Mouse (Mus musculus) adrenal gland, adult (tissue): ENCODE results near the gene Hddc3.

Source experiments
- DNase-seq, 2 experiments: peaks; one replicate each; pipeline ENCODE4 v3.0.0; 2022 to 2023; ENCODE audit warnings: low spot score in 1 of 2; ENCODE audit not compliant: inconsistent age in 2 of 2

Hddc3 gene

DNA sequence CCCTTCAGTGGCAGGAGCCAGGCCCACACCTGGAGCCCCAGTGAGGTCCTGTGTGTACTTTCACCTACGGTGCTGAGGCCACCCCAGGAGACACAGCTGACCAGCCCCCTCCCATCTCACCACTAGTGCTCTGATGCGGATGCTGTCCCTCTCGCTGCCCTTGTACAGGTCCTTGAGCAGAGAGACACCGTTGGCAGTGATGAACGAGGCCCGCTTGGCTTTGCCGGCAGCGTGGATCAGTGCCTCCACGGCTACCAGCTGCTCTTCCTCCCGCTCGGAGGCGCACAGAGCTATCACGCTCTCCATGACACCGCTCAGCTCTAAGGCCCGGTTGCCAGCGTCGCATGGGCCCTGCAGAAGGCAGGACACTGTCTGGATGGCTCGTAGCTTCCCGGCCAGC is 11.5 kb upstream of the Hddc3 start:
- DNase-seq, result peak; percentile 56 to 76

DNA sequence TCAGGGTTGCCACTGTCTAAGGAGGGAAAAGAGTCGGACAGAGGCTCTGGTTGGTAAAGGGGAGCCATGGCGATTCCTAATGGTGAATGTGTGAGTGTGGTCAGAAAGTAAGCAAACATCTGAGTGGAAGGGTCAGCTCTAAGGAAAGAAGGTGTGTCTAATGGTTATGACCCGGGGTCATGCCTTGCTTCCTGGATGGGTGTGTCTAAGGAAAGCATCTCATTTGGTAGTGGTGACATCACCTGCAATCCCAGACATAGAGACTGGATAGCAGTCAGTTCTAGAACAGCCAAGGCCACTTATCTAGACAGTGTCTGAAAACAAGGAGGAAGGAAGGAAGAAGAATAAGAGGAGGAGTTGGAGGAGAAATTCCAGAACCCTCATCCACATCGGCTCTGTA is 8.1 kb upstream of the Hddc3 start:
- no peak for DNase-seq

DNA sequence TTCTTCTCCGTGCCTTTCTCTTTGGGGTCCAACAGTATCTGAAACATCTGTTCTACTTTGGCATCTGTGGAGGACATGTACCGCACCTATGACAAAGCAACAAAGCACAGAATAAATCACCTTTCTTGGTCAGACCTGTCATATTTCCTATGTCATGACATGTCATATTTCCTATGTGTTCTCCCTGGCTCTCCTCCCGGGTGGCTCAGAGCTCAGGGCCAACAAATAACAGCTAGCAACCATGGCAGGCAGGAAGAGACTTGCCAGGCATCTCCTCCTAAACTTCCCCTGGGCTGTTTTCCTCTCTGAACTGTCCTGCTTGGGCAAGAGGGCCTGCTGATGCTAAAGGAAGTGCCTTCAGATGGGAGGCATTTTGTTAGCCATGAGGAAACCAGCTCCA is 6.0 kb upstream of the Hddc3 start:
- no peak for DNase-seq

DNA sequence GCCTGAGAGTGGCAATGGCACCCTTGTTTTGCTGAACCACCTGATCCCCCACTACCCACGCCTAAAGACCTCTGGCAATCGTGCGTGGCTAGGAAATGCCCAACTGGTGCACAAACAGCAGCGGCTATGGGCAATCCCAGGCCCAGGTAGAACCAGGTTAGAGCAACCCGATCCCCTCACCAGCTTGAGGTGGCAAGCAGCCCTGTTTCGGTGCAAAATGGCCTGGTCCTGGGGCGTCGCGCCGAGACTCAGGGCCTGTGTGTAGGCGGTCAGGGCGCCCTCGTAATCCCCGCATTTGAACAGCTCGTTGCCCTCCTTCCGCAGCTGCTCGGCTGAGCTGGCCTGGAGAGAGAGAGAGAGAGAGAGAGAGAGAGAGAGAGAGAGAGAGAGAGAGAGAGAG is 3.5 kb upstream of the Hddc3 start:
- DNase-seq, result peak; percentile 51 to 78

DNA sequence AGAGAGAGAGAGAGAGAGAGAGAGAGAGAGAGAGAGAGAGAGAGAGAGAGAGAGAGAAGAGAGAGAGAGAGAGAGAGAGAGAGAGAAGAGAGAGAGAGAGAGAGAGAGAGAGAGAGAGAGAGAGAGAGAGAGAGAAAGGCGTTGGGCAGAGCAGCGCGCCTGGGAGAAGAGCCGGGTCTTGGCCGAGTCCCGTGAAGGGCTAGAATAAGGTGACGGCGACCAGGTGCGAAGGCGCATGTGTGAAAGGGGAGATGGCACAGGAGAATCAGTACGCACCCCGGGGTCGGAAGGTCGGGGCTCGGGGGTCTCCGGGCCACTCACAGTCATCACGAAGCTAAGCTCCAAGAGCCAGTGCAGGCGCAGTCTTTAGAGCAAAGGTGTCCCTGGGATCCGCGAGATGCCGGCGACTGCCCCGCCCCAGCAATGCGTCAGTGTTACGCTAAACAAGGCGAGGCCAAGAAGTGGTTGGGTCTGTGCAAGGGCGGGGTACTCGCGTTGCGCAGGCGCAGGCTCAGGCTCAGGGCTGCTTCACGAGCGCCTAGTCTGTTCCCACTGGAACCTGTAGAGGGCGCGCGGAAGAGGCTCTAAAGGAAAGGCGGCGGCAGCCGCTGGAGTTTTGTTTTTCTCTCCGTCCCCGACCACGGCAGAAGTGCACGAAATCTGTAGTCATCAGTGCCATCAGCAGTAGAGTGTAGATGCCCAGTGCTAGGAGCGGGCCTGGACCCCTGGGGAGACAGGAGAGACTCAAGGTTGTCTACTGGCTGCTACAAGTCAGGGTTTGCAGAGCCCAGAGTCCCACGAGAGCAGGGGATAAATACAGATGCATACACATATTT is 2.9 kb upstream of the Hddc3 start:
- DNase-seq, result peak; percentile 98 to 99

DNA sequence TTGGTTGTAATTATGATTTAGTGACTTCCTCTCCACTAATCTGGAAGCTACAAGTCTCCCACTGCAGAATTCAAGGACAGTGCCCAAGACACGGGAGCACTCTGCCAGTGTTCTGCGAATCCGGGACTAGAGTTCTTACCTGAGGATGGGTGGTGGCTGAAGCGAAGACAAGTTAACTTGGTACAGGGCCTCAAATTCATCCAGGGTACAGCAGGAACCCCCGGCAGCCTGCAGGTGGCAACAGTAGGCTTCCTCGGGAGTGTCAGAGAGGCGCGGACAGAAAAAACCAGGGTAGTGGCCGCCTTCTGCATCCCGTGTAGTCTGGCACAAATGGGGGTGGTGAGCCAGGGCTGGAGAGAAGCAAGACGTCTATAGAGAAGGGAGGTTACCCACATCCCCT is 2.1 kb upstream of the Hddc3 start, which contains the start of gene Unc45a:
Gene Unc45a (minus strand): TSS at position 213 of the 400 bp plus-strand sequence.
- peak; percentile 80 to 91 for DNase-seq

DNA sequence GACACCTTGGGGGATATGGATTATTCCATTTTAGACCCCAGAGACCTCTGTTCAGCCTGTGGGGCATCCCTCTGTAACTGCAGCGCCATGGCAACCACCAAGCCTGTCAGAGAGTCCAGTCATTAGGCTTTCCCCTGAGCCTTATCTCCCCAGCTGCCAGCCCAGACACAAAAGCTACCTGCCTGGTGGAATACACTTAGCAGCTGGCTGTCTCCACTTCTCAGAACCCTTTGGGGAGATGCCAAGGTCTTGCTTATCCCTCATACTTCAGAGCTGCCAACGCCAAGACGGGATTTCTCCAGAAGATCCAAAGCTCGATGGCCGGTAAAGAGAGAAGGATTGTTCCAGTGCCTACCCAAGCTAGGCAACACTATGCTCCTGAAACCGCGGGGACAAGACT is 1.1 kb upstream of the Hddc3 start:
- DNase-seq, result peak in 1 of 2 experiments; percentile 54

DNA sequence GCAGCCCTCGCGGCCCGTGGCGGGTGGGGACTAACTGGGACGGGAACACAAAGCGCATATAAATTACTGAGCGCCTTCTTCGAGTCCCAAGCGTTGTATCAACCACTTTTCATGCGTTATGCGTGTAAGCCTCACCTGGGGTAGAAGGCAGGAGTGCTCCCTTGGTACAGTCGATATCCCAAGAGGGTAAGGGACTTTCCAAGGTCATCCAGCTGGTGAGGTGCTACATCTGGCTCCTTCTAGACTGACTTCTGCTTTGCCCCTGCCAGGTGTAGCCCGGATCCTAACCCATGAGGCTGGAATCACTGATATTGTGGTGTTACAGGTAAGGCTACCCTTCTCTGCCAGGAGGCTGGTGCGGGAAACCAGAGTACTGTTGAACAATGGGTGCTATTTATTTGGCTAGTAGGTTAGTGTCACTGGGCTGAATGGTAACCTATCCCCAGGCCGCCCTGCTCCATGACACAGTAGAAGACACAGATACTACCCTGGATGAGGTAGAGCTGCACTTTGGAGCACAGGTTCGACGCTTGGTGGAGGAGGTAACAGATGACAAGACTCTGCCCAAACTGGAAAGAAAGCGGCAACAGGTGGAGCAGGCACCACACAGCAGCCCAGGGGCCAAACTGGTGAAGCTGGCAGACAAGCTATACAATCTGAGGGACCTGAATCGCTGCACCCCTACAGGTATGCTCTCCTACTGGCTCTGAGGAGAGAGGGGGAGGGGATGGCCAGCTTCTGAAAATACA is 540 bp downstream of the Hddc3 start:
- DNase-seq, result no peak

DNA sequence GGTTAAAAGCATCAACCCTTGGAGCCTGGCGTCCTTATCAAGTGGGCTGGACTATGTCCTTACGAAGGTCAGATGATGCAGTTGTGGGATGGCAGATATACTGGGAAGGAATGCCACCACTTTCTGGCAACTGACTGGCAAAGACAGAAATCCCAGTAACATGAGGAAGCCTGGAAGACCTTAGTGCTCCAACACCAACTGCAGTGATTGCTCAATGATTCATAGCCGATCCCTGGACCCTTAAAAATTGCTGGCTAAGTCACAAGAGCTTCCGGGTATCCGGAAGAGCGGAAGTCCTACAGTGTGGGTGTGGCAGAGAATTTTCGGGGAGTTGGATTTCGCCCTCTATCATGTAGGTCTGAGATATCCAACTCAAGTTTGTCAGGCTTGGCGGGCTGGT is 3.3 kb downstream of the Hddc3 start:
- no peak for DNase-seq

DNA sequence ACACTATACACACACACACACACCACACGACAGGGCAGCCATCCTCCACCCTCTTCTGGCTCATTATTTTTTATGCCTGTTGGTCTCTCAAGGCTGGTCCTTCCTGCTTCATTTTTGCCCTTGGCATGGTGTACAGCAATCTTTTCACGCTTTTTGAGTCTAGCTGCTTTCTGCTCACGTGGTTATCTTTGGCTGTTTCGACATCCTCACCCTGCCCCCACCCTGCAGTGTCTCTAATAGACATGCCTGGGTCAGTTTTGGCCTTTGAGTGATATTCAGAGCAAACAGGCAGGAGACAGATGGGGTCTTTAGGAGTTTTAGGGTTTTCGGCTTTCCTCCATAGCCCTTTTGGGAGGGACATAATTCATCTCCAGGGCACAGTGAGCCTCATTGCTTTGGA is 3.9 kb downstream of the Hddc3 start:
- peak in 1 of 2 experiments; percentile 57 for DNase-seq

DNA sequence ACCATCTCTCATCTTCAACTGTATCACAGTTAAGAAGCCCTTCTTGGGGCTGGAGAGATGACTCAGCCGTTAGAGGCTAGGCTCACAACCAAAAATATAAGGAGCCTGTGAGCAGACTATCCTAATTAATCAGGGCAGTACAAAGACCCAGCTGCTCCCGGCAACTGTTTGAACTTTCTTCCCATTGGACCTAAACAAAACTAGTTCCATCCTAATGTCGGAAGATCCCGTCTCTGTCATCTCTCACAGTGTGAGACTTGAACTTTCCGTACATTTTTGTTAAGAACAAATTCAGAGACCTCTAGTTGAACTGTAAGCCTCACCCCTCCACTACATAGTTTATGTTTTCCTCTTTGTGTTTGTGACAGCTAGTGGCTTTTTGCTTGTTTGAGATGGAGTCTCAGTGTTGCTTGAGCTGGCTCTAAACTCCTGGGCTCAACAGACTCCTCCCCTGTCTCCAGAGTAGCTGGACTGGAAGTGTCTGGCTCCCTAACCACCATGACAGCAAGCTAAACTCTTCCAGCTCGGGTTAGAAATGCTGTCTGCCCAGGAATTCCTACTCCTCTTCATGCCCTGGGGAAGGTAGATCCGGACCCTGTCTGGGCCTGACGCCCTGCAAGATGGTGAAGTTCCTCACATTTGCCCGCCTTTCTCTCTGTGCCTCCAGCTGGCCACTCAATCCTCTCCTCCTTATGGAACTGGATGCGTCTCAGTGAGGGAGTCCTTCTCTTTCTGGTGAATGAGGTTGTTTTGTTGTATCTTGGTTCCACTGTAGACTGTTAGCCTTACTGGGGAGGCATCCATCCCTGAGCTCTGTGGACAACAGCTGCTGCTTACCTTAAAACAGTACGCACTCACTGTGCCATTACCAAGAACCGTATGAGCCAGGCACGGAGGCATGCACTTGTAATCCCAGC is 5.0 kb downstream of the Hddc3 start:
- no peak for DNase-seq

DNA sequence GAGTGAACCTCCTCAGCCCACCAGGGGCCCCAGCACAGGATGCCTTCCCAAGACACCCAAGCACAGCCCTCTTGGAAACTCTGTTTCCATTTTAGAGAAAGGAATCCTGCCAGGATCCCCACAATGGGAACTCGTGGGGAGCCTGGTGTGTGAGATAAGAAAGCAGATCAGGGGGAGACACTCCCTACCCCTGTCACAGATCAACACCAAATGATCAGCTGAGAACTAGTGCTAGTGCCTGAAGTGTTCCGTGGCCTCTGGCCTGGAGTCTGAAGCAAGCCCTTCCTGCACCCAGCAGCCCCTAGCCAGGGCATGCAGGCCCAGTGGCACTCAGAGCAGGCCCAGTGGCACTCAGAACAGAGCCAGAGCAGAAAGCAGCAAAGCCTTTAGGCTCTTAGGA is 7.9 kb downstream of the Hddc3 start:
- no peak for DNase-seq

DNA sequence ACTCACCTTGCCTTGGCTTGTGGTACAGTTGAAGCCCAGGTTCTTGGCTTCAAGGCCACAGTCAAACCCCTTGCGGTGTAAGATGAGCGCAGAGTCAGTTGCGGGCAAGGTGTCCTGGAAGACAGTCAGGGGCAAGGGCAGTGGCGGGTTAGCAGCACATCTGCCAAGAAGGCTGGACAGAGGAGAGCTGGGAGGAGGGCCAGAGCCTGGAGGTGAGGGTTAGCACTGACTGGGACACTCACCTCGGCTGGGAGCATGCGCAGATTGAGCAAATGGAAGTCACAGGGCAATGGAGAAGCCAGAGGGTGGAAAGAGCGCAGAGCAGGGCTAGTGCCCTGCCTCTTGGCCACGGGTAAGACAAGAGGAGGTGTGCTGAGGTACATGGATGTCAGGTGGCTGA is 10.0 kb downstream of the Hddc3 start:
- DNase-seq, result no peak

DNA sequence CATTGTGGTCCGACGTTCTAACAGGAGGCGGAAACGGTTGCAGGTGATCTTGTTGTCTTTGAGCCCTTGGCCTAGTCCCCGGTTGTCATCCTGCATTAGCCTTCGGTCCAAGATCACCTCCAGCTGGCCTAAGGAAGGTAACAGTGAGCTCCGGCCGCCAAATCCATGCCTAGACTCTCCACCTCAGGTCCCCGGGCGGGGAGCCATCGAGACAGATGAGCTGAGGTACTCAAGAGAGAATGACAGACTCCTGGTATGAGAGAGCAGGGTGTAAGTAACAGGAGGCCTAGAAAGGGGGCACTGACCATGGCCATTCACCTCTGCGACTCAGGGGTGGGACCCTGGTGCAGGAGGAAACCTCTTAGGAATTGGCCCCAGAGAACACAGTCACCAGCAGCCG is 13.4 kb downstream of the Hddc3 start:
- DNase-seq, result no peak

DNA sequence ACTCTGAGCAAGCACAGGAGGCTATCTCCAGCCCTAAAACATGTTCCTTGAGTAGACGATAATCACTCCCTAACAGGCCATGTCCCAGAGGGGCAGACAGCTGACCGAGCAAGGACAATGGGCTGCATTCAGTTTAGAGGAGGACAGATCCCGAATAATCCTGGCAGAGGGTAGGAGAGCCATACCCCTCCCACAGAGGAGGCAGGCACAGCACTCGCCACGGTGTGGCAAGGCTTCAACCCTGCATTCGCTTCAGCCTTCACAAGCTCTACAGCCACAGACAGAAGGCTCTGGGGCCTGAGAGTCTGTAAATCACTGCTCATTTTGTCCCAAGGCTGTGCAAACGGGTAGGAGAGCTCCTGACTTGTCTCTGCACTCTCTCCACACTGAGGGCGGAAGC is 14.3 kb downstream of the Hddc3 start:
- peak; percentile 50 to 84 for DNase-seq

DNA sequence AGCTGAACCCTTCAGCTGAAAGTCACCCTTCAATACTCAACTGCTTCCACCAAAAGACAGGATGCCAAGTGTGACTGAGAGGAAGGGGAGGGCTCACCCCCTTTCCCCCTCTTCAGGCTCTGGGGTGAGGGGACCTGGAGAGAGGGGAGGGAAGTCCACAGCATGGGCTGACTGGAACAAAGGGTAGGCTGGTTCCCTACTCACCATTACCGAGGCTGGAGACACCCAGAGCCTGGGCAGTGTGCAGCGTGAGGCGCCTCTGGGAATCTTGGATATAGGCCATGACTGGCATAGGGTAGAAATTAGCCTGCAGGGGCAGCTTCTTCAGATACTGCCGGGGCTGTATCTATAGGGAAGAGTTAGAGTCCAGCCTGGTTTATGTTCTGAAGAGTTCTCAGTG is 15.1 kb downstream of the Hddc3 start:
- DNase-seq, result peak in 1 of 2 experiments; percentile 59

DNA sequence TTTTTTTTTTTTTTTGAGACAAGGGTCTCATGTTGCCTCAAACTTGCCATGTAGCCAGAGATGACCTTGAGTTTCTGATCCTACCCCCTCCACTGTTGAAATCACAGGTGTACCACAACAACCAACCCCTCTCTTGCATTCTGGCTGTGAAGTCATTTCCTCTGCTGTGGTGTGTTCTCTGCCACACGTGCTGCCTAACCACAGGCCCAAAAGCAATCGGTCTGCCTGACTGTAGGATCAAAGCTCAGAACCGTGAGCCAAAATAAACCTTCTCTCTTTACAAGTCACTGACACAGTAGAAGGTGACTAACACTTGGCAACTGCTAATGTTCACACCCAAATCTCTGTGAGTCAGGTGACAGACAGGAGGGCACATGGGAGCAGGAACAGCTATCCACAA is 17.5 kb downstream of the Hddc3 start:
- no peak for DNase-seq

DNA sequence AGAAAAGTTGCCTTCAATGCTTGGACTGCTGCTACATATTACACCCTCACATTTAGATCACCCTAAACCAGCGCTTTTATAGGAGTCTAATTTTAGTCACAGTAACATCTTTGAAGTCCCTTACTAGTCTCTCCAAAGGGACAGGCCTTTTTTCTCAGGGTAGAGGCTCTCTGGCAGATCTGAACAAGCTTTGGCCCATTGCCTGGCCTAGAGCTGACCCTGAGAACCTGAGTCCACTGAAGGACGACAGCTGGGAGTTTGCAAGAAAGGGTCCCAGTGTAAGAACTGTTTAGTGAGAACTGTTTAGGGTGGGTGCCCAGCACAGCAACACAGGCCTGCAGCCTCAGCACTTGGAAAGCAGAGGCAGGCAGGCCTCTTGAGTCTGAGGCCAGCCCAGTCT is 22.9 kb downstream of the Hddc3 start:
- DNase-seq, result peak; percentile 82 to 90

DNA sequence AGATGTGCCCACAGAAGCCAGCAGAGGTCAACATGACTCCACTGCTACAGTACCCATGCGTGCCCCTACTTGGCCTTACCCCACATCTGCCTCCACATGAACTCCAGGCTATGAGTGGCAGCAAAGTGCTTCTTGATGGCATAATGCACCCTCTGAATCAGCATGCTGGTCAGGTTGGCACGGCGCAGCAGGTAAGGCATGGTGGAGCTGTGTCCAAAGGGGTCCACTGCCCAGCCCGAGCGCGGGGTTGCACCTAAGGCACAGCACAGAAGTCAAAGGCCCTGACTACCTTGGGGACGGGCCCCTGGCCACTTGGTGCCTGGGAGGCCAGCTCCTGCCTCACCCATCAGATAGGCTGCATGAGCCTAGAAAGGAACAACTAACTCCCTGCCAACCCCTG is 24.3 kb downstream of the Hddc3 start:
- no peak for DNase-seq

DNA sequence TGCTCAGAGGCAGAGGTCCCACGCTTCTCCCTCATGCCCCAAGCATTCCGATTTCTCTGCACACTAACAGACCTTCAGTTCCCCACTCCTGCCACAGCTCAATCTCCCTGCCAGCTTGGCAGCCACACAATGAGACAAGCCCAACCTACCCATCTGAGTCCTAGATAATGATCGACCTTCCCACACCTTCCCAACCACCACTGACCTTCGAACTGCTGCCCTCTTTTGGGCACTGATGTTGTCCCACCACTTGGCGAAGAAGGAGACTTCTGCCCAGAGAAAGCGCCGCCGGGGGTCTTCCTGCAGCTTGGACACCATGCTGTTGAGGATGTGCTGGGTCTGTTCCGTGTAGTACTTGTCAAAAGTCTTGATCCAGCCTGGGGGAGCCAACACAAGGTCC is 25.1 kb downstream of the Hddc3 start:
- no peak for DNase-seq
